Mouse (Mus musculus) midbrain, embryonic 10.5 days (tissue): ENCODE results near the gene Pum3. TPM values are rescaled to one million over a fixed set of nuclear protein-coding genes. Genes with fewer than 3 reads are reported as not detected.

ENCODE experiments used
- DNase-seq: peaks from one replicate; pipeline ENCODE4 v3.0.0-alpha.2; 2017; ENCODE audit warnings: low spot score
- H3K27ac ChIP-seq: fragments of 300-500 bp; sonication (generic); replicated peaks from 2 replicates; pipeline ENCODE4 v1.5.1; 2016; ENCODE audit warnings: mild to moderate bottlenecking
- H3K27me3 ChIP-seq: fragments of 300-500 bp; sonication (generic); 2 replicates; pipeline ENCODE4 v1.6.1; 2016; ENCODE audit warnings: low read depth, mild to moderate bottlenecking; ENCODE audit not compliant: poor library complexity, severe bottlenecking
- H3K36me3 ChIP-seq: fragments of 300-500 bp; sonication (generic); 2 replicates; pipeline ENCODE4 v1.6.1; 2016; ENCODE audit warnings: mild to moderate bottlenecking, moderate library complexity
- H3K4me1 ChIP-seq: fragments of 300-500 bp; sonication (generic); 2 replicates; pipeline ENCODE4 v1.6.1; 2016
- H3K4me3 ChIP-seq: fragments of 300-500 bp; sonication (generic); 2 replicates; pipeline ENCODE4 v1.5.1; 2016; ENCODE audit warnings: mild to moderate bottlenecking, moderate library complexity
- H3K9me3 ChIP-seq: fragments of 300-500 bp; sonication (generic); replicated peaks from 2 replicates; pipeline ENCODE4 v1.6.1; 2016; ENCODE audit warnings: mild to moderate bottlenecking
- WGBS: fragments of 180-500 bp; shearing (Covaris S2); methylation state at CpG from one replicate; pipeline ENCODE4 v1.1.7; 2016; 5-methylcytosine and 5-hydroxymethylcytosine counted together
- polyA plus RNA-seq: library from polyadenylated mRNA; unstranded; fragments of >200 nt; fragmentation: Nextera tagmentation; extraction: Ambion mirVana; gene quantifications from 2 replicates; pipeline ENCODE4 v1.2.1, GENCODE M21; 2016

Gene Pum3
- polyA plus RNA-seq, 1 experiment from 2014 or later: 83.4 TPM

DNA sequence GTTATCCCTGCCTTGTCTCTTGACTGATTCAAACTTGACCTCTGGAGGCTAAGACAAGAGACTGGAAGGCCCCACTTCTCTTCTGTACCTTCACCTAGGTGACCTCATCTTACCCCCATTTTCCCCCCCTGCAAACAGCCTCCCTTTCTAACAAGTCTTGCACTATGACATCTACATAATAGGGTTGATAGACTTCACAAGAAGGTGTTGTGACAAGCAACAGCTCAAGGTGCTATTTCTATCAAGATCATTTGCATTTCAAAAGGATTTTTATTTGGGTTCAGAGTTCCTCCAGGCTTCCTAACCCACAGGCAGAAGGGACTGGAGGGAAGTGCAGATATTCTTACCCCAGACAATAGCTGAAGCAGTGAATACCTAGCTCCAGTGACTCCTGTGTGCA is 44.3 kb downstream of the Pum3 start:
- DNase-seq: no peak
- peaks cover 64% of the 10 kb centered on the region for H3K36me3 ChIP-seq
- H3K27me3 ChIP-seq: no peaks in the 10 kb centered on the region
- no peaks in the 10 kb centered on the region for H3K4me1 ChIP-seq
- no peak overlapping the region for H3K27ac ChIP-seq
- no peaks in the 10 kb centered on the region for H3K9me3 ChIP-seq
- no peak overlapping the region for H3K4me3 ChIP-seq

- Histone ChIP-seq H3K4me1 (no peaks in the 10 kb centered on the region), H3K27ac (no peak overlapping the region), H3K36me3 (peaks cover 43% of the 10 kb centered on the region), H3K4me3 (no peak overlapping the region), H3K27me3 (no peaks in the 10 kb centered on the region), H3K9me3 (no peaks in the 10 kb centered on the region)
- no peak for DNase-seq
- 87% methylated on average over 5 of the region's 5 CpGs for WGBS
Observed at GRCm38 (mm10) chr19:27383266-27383665, 46.4 kb downstream of the Pum3 start.

GRCm38 (mm10) chr19:27382131-27382530 is 47.5 kb downstream of the Pum3 start:
- no peak overlapping the region for H3K4me3 ChIP-seq
- H3K4me1 ChIP-seq: no peaks in the 10 kb centered on the region
- no peaks in the 10 kb centered on the region for H3K27me3 ChIP-seq
- no peak for DNase-seq
- WGBS: 95% methylated on average over 1 of the region's 1 CpGs
- no peak overlapping the region for H3K27ac ChIP-seq
- H3K9me3 ChIP-seq: no peaks in the 10 kb centered on the region
- peaks cover 32% of the 10 kb centered on the region for H3K36me3 ChIP-seq

DNA sequence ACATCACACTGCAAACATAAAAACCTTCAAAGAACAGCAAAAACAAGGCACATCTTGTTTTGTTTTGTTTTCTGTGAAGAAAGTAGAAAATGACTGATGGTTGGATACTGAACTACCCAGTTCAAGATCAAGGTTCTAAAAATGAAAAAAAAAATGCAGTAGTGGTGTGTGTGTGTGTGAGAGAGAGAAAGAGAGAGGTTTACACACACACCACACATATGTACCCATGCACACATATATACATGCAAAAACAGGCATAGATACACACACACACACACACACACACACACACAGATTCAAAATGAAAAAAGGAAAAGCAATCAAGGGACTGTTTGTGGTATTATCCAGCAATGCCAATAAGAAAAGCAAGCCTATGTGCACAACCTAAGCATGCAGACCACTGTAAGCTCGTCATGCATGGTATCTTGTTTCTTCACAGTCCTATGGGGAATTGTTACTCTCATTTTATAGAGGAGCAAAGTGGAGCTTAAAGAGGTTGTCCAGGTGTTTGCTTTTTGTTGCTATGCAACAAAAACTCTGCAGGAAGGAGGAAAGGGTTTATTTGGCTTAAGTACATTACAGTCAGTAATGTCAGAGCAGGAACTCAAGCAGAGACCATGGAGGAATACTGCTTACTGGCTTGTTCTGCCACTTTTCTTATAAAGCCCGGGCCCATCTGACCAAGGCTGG is 49.8 kb downstream of the Pum3 start:
- Histone ChIP-seq H3K36me3 (peaks cover 9% of the 10 kb centered on the region), H3K27me3 (no peaks in the 10 kb centered on the region), H3K27ac (no peak overlapping the region), H3K4me1 (no peaks in the 10 kb centered on the region), H3K4me3 (no peak overlapping the region), H3K9me3 (no peaks in the 10 kb centered on the region)
- WGBS: 94% methylated on average over 2 of the region's 2 CpGs
- no peak for DNase-seq

DNA sequence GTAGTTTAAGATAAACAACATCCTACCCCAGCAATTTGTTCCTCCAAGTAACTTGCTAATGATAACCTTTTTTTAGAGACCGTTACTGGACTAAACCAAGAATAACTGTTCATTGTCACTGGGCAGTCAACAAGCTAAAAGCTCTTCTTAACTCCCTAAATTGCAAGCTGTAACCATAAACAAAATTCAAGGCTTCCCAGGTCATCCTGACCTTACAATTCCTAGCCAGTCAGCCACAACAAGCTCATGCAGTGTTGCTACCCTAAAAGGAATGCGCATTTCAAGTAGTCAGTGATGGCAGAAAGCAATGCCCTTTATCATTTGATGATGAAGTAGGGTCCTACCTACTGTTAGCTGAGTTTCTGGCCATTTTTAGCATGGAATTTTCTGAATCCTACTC is 58.8 kb downstream of the Pum3 start:
- peaks cover 17% of the 10 kb centered on the region for H3K4me1 ChIP-seq
- no peak overlapping the region for H3K4me3 ChIP-seq
- H3K36me3 ChIP-seq: 0 out of 2 replicates have a peak, but pooled peaks cover 4% of the 10 kb centered on the region
- H3K27me3 ChIP-seq: no peaks in the 10 kb centered on the region
- H3K9me3 ChIP-seq: no peaks in the 10 kb centered on the region
- no peak overlapping the region for H3K27ac ChIP-seq
- DNase-seq: no peak
- 89% methylated on average over 2 of the region's 2 CpGs for WGBS

DNA sequence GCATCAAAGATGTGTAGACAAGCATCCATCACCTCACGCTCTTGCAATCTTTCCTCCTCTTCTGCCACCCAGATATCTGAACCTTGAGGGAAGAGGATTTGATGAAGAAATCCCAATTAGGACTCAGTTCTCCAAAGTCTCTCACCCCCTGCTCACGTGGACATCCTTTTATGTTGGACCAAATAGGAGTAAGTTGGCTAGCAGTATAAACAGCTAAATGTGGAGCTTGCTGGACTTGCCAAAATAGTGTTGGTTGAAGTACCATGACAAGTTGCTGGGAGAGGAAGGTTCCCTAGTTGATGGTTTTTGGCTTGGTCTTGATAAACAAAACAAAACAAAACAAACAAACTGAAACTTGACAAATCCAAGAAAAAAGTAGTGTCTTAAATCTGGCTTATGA is 59.5 kb downstream of the Pum3 start:
- no peak for DNase-seq
- Histone ChIP-seq H3K9me3 (no peaks in the 10 kb centered on the region), H3K4me1 (peaks cover 21% of the 10 kb centered on the region), H3K27me3 (no peaks in the 10 kb centered on the region), H3K4me3 (no peak overlapping the region), H3K36me3 (0 out of 2 replicates have a peak, but pooled peaks cover 4% of the 10 kb centered on the region), H3K27ac (no peak overlapping the region)
- 86% methylated on average over 2 of the region's 2 CpGs for WGBS

DNA sequence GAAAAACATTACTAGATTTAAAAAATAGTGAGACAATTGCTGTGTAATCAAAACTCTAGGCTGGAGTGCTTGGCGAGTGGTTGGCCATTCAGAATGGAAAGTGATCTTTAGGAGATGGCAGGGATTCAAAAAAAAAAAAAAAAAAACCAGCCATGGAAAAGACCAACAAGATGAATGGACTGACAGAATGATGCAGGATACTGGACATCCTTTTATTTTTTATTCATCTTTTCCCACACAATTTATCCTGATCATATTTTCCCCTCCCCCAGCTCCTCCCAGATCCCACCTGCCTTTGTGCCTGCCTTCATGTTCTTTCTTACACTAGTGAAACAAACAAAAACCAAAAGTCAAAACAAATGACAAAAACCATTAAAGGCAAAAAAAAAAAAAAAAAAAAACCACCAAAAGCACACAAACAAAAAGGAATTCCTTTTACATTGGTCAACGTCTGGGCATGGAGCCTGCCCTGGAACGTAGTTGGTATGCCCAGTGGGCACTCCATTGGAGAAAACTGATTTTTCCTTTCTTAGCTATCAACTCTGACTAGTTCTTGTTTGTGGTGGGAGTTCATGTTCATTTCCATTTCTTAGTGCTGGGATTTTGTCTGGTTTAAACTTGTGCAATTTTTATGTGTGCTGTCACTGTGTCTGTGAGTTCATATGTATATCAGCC is 60.0 kb downstream of the Pum3 start:
- WGBS: 87% methylated on average over 3 of the region's 3 CpGs
- H3K27ac ChIP-seq: no peak overlapping the region

GRCm38 (mm10) chr19:27366113-27366746 is 63.4 kb downstream of the Pum3 start:
- H3K4me3 ChIP-seq: no peak overlapping the region
- H3K36me3 ChIP-seq: no peaks in the 10 kb centered on the region
- peak overlapping the region; percentile 73 for H3K27ac ChIP-seq
- 87% methylated on average over 10 of the region's 10 CpGs for WGBS
- H3K9me3 ChIP-seq: no peaks in the 10 kb centered on the region
- DNase-seq: no peak
- H3K4me1 ChIP-seq: peaks cover 38% of the 10 kb centered on the region
- no peaks in the 10 kb centered on the region for H3K27me3 ChIP-seq

More for the DNA sequence above, 60.0 kb downstream of the Pum3 start:
- 0 out of 2 replicates have a peak, but pooled peaks cover 4% of the 10 kb centered on the region for H3K36me3 ChIP-seq
- H3K4me1 ChIP-seq: peaks cover 27% of the 10 kb centered on the region
- H3K4me3 ChIP-seq: no peak overlapping the region
- H3K27me3 ChIP-seq: no peaks in the 10 kb centered on the region
- no peak for DNase-seq
- H3K9me3 ChIP-seq: no peaks in the 10 kb centered on the region

GRCm38 (mm10) chr19:27364521-27364931 is 65.1 kb downstream of the Pum3 start:
- no peaks in the 10 kb centered on the region for H3K36me3 ChIP-seq
- peak overlapping the region; percentile 28; the same call in 1 of the 2 replicates for H3K4me3 ChIP-seq
- peak; percentile 79 for DNase-seq
- H3K27me3 ChIP-seq: no peaks in the 10 kb centered on the region
- no peaks in the 10 kb centered on the region for H3K9me3 ChIP-seq
- H3K4me1 ChIP-seq: peaks cover 35% of the 10 kb centered on the region
- WGBS: 32% methylated on average over 8 of the region's 8 CpGs
- H3K27ac ChIP-seq: peak overlapping the region; percentile 86

DNA sequence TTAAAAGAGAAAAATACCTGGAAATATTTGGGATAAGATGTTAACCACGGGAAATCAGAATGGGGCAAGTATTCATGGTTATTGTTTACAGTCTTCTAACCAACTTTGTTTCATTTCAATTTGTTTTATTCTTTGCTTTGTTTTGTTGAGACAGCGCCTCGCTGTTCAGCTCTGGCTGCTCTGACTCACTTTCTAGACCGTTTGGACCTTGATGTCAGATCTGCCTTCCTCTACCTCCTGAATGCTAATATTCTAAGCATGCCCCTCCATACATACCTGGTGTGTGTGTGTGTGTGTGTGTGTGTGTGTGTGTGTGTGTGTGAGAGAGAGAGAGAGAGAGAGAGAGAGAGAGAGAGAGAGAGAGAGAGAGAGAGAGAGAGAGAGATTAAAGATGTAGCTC is 65.7 kb downstream of the Pum3 start:
- Histone ChIP-seq H3K27me3 (no peaks in the 10 kb centered on the region), H3K27ac (peak overlapping the region; percentile 86), H3K4me1 (peaks cover 35% of the 10 kb centered on the region), H3K9me3 (no peaks in the 10 kb centered on the region), H3K4me3 (no peak overlapping the region), H3K36me3 (no peaks in the 10 kb centered on the region)
- 73% methylated on average over 4 of the region's 4 CpGs for WGBS
- DNase-seq: no peak

DNA sequence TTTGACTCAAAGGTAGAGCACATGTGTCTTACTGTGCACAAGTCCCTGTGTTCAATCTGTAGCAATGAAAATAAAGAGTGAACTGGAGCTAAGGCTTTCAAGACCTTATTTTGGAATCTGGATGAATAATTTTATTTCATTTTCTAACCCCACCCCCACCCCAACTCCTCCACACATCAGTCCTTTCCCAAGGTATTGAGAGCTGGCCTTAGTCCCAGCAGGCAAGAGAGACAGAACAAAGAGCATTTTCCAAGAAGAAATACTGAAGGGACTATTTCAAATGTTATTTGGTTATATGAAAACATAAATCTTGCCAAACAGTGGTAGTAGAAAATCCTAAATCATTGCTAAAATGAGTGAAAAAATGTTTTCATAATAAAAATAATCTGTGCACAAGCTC is 69.2 kb downstream of the Pum3 start:
- Histone ChIP-seq H3K27ac (no peak overlapping the region), H3K4me3 (no peak overlapping the region), H3K27me3 (no peaks in the 10 kb centered on the region), H3K36me3 (no peaks in the 10 kb centered on the region), H3K9me3 (no peaks in the 10 kb centered on the region), H3K4me1 (peaks cover 19% of the 10 kb centered on the region)
- DNase-seq: no peak

DNA sequence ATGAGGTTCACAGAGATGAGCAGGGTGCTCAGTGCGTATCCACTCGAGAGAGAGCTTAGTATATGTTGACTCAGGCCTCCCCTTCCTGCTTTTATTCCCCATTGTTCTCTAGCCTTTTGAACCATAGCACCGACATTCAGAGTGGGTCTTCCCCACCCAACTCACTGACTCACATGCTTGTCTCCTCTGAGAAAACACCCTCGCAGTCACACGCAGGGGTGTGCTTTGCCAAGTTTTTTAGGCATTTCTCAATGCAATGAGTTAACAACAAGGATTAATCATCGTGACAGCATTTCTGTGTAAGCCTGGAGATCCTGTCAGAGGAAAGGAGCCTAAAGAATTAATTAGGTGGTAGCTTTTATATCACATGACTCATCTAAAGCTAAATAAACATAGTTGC is 77.9 kb downstream of the Pum3 start:
- Histone ChIP-seq H3K27ac (no peak overlapping the region), H3K27me3 (no peaks in the 10 kb centered on the region), H3K9me3 (no peaks in the 10 kb centered on the region), H3K36me3 (no peaks in the 10 kb centered on the region), H3K4me1 (peaks cover 4% of the 10 kb centered on the region; the same call in 1 of the 2 replicates), H3K4me3 (no peak overlapping the region)
- WGBS: 76% methylated on average over 6 of the region's 6 CpGs
- no peak for DNase-seq

DNA sequence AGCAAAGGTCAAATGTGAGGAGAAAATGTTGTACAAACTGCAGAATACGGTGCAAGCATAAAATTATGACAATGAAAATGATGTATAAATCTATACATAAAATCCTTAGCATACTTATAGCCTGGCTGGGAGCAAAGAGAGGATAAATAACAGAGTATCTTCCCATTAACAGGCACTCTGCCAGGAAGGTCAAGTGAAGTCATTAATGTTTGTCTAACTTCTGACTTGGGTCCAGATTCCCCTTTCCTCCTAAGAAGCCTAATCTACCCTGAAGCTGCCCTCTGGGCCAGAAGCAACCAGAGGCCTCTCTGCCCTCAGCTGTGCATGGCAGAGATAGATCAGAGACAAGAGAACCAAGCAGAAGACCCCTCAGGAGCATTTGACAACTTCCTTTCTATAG is 83.1 kb downstream of the Pum3 start:
- H3K27me3 ChIP-seq: no peaks in the 10 kb centered on the region
- H3K4me1 ChIP-seq: peaks cover 1% of the 10 kb centered on the region; the same call in 1 of the 2 replicates
- no peaks in the 10 kb centered on the region for H3K36me3 ChIP-seq
- no peak overlapping the region for H3K4me3 ChIP-seq
- DNase-seq: no peak
- 94% methylated on average over 1 of the region's 1 CpGs for WGBS
- H3K9me3 ChIP-seq: no peaks in the 10 kb centered on the region
- no peak overlapping the region for H3K27ac ChIP-seq
